Mouse (Mus musculus): ENCODE data around the gene Ttyh2.
A peak's percentile ranks its signal among the peaks of the same experiment; 100 is the strongest.

Ttyh2 gene

DNA sequence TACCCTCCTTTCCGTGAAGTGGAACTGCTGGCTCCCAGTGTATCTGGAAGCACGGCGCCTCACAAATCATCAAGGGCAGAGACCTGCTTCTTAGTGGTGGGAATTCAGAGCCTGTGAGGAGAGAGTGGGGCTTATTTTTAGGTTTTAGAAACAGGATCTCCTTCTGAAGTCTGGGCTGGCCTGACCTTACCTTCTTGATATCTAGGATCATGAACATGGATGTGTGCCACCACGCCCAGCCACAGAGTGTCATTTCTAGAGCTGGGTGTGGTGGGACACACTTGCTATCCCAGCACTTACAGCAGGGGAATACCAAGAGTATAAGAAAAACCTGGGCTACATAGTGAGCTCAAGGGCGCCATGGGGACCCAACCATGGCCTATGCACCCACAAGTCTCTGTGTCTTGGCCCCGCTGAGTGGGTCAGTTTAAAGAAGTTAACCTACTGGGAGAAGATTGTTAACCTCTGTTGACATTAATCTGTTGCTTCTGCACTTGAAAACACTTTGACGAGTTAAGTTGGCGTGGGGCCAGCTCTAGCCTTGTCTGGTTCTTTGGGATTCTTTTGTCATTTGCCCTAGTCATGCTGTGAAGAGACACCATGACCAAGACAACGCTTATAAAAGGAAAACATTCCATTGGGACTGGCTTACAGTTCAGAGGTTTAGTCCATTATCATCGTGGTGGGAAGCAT, 7.9 kb downstream of the Ttyh2 start:
- DNase-seq = peak; percentile 45

DNA sequence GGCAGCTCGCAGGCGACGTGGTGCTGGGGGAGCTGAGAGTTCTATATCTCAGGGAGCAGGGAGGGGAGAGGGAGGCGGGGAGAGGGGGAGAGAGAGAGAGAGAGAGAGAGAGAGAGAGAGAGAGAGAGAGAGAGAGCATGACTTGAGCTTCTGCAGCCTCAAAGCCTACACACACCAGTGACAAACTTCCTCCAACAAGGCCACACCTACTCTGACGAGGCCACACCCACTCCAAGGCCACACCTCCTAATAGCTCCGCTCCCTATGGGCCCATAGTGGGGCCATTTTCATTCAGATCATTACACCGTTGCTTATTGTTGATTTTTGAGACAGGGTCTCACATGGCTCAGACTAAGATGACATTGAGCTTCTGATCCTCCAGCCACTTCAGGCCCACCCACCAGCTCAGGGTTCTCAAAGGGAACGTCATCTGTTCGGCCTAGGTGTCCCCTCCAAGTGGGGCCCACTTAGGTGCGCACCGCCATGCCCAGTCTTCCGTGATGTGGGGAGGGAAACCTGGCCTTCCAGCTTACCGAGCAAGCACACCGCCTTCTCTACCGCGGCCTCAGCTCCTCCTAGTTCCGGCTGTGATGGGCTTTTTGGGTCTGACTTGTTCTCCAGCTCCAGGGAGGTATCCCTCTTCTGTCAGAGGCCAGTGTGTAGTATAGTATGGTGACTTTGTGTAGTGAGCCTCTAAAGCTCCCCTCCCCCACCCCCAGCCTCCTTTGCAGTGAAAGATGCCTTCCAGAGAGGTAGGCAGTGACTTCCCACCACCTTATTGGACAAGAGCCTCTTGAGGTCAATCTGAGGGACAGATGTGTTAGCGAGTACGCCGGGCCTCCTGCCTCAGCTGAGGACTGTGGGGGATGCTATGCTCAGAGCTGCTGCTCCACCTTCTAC, 8.7 kb downstream of the Ttyh2 start:
- DNase-seq = peak; percentile 48

DNA sequence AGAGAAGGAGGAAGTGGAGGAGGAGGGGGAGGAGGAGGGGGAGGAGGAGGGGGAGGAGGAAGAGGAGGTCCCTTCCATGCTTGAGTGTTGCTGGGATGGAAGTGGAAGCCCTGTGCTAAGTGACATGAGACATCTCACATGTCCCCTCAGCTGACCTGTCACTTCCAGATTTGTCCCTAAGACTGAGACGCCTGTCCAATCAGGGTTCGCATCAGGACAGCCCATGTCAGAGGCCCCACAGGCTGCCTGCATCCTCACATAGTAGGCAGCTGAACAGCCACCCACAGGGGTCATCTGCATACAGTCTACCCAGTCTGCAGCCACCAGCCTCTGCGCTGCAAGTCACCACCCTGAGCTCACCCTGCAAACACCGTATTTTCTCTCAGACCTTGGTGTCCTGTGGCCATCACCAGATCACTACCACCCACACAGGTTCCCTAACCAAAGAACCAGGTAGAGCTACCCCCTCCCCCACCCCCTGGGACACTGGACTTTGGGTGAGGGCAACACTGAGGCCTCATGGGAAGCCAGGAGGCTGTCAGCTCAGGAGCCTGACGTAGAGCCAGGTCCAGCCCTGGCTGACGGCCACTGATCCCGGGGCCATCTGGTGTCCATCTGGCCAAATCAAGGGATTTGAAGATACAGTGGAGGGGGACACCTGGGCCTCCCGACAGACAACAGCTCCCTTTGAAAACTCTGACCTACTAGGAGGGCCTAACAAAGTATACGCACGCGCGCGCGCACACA, 9.6 kb downstream of the Ttyh2 start:
- peak; percentile 99 for DNase-seq

DNA sequence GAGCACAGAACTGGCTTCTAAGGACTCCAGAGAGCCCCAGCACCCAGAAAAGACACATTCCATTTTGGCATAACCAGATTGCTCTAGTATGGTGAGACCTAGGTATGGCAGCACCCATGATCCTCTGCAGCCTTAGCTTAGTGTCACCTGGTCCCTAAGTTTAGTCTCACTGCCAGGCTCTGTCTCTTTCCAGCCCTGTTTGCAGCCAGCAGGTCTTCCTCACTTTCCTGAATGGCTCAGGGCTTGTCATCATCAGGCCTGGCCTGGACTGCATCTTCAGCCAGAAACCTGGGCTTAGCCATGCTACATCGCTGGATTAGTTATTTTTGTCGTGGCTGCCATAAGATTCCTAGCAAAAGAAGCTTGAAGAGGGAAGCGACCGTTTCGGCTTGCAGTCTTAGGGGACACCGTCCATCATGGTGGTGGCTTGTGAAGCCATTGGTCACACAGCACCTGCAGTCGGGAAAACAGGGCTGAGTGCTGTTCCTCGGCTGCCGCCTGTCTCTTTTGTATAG, 10.4 kb downstream of the Ttyh2 start:
- no peak for DNase-seq

DNA sequence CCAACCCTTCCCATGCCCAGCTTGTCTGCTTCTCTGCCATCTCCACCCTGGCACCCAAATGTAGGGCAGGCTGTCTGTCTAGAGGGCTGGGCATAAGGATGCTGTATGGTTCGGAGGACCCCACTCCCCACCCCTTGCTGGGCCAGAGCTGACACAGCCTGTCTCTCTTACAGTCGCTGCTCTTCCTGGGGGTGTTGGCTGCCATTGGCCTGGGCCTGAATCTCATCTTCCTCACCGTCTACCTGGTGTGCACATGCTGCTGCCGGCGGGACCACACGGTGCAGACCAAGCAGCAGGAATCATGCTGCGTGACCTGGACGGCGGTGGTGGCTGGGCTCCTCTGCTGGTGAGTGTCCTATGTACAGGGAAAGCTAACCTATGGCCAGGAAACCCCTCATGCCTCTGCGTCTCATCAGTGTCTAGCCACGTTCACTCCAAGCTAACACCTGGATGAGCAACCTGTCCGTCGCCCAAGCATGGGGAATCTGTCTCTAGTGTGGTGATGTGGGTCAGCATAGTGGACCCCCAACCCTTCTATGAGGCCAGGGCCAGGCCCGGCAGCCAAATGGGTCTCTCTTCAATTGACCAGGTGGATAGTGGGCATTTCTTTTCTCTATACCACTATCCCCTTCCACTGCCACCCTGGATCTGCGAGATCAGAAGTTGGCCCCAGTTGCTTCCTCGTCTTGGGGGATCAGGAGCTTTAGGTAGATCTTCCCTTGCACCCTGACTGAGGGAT, 11.2 kb downstream of the Ttyh2 start:
- peak; percentile 52 for DNase-seq

DNA sequence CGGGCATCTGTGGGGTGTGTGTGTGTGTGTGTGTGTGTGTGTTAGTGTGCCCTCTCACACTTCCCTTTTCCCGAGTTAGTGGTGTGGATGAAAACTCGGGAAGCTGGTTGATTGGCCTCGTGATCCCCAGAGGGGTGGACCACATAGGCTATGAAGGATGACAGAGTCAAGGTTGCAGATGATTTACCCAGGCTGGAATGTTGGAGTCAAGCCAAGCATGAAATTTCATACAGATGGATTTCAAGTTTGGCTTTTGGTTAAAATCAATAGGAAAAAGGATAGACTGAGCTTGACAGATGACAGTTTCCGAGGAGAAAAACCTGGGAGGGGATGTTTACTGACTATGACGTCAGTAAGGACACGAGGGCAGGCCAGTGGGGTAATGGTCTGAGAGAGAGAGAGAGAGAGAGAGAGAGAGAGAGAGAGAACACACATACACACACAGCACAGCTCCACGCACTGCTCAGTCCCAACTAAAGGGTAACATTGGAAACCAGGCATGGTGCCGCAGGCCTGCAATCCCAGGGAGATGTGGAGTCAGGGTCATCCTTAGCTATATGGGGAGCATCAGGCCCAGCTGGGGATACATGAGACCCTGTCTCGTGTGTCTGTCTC, 12.4 kb downstream of the Ttyh2 start:
- DNase-seq = peak; percentile 26

DNA sequence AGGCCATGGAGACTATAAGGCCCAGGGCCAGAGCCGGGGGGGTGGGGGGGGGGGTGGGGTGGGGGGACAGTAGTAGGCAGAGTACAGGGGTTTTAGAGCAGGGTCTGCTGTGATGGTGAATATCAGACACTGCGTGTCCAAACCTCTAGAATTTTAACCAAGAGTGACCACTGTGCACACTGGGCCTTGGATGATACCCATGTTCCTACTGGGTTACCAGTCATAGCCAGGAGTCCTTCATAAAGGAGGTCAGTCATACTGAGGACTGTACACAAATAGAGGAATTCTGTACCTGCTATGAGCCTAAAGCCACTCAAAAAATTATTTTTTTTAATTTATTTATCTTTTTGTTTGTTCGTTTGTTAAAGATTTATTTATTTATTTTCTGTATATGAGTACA, 13.5 kb downstream of the Ttyh2 start:
- DNase-seq = no peak

DNA sequence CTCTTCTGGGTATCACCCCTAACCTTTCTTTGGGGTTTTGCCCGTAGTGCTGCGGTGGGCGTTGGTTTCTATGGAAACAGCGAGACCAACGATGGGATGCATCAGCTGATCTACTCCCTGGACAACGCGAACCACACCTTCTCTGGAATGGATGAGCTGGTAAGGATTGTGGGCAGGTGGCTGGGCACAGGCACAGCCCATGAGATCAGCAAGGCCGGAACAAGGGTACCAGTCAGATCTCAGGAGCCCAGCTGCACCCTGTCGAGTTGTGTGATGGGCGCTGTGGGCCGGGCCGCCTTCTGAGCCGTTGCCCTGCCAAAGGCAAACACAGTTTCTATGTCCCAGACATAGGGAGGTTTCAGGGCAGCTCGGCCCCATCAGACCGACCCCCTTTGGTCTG, 15.0 kb downstream of the Ttyh2 start:
- peak; percentile 50 for DNase-seq

DNA sequence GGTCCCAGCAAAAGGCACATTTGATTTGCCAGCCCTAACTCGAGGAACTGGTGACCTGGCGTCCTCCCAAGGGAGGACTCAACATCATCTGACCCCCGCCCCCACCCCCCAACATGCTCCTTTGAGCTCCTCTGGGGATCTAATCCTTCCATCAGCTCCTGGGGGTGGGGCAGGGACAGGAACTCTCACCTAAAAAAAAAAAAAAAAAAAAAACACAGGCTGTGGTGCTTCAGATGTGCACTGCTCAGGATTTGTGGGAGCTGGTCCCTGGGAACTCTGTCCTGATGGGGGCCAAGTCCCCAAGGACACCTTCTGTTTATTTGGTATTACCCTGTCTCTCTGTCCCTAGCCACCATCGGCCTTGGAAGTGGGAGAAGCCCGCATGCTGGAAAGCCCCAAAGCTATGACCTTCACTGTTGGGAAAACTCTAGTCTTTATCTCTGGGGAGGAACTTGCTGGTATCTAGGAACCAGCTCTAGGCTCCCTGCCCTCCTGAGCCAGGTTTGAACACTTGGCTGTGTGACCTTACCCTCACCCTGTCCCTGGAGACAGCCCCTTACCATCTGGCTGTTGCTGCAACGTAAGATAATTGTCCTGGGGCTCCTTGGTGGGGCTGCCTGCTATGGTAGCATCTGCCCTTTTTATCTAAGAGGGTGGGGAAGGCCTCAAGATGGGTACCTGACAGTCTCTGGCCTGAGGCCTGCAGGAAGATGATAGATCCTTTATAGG, 16.4 kb downstream of the Ttyh2 start:
- no peak for DNase-seq

DNA sequence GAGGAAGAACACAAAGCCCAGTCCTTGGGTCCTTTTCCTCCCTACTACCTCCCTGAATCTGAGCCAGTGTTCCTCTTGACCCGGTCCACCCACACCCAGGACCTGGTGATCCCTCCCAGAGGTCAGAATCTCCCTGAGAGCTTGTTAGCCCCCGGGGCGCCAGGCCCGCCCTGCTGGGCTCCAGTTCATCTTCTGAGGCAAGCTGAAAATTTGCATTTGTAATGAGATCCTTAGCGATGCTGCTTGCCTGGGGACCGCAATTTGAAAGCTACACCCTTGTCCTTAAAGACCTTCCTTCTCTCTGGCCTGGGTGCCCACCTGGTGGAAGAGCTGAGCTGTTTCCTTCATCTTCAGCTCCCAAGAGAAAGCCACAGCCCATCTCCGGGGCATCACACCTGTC, 17.4 kb downstream of the Ttyh2 start:
- no peak for DNase-seq

DNA sequence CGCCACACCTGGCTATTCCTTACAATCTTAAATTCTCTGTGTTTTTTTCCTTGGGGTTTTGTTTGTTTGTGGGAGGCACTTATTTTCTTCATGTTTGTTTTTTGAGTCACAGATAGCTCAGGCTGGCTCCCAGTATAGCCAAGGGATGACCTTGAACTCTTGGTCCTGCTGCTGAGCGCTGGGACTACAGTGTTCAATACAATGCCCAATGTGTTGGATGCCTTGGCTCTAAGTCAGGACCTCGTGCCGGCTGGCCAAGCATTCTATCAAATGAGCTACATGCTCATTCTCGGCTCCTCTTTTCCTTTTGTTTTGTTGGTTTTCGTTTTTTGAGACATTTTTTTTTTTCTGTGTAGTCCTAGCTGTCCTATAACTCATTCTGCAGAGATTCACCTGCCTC, 18.2 kb downstream of the Ttyh2 start:
- no peak for DNase-seq

DNA sequence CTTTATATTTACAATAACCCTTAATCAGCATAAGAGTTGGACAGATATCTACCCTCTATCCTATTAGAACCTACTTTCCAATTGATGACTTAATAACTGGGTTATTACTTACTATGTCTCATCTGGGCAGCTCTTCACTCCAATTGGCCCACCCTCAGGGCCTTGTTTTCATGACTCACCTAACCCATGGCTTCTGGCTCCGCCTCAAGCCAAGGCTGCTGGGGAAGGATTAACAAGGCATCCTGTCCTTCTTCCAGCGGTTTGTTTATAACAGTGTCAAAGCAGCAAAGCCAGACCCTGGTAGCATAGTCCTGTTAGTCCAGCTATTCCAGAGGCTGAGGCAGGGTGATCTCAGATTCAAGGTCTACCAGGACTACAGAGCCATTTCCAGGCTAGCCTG, 19.2 kb downstream of the Ttyh2 start:
- no peak for DNase-seq

DNA sequence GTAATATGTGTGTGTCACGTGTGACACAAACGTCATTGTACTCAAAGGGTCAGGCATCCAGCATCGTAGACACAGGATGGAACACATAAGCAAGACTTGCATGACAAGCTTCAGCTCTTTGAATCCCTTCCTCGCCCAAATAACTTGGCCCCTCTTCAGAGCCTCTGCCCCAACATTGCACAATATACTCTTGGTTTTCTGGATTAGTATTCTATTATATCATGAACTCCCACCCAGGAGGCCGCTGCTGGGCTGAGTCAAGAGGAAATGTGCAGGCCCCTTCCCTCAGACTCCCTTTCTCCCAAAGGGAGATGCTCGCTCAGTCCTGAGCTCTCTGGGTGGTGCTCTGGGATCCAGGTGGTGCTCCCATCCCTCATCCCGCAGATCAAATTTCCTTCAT, 23.3 kb downstream of the Ttyh2 start:
- DNase-seq = no peak

DNA sequence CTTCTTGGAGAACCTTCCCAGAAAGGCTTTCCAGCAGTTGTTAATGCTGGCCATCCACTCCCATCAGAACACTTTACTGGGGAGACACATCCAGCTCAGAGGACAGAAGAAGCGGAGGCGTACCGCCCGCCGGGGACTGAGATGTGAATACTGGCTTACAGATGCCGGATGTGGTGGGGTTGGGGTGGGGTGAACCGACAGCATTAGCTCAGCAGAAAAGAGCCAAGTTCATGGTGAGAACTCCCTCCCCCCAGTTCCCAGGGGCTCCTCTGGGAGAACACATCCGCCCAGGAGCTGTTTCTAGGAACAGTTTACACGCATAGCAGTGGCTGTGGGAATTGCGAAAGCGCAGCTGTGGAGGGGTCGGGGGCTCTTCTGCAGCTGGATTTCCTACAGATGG, 24.3 kb downstream of the Ttyh2 start:
- DNase-seq = no peak

DNA sequence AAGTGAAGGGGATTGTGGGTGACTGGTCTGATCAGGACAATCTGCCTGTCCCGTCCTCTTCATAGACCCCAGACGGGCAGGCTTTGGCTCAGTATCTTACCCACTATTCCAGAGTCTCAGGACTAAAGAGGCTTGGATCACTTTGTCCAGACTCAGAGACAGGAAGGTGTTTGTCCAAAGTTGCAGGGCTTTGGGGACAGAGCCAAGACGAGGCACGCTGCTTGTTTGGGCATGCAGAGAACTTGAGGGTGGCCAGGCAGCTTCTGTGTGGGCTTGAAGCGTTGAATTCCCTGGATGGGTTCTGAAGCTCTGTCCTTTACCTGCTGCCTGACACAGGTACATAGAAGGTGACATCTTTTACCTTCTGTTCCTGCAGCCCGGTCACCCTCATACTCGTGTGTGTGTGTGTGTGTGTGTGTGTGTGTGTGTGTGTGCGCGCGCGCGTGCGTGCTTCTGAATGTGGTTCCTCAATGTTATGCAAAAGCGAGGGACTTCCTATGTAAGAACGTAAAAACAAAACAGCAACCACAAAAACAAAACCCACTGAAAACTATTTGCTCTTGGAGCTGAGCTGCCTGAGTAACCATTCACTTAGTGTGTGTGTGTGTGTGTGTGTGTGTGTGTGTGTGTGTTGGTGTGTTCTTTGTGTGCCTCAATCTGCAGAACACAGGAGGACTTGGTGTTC, 27.2 kb downstream of the Ttyh2 start:
- no peak for DNase-seq

DNA sequence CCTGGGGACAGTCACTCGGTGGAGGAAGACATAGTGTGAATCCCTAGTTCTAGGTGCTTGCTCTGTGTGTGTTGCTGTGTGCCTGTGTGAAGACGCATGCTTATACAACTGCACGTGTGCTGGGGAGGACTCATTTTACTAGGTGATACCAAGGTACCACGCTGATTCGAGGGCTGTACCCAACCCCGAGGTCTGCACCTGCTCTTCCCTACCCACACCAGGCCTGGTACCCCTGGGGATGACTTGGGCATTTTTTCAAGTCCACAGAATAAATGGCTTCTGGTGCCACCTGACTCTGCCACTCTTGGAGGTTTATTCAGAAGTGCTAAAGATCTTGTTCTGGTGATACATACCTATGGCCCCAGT, 27.7 kb downstream of the Ttyh2 start:
- DNase-seq = no peak

DNA sequence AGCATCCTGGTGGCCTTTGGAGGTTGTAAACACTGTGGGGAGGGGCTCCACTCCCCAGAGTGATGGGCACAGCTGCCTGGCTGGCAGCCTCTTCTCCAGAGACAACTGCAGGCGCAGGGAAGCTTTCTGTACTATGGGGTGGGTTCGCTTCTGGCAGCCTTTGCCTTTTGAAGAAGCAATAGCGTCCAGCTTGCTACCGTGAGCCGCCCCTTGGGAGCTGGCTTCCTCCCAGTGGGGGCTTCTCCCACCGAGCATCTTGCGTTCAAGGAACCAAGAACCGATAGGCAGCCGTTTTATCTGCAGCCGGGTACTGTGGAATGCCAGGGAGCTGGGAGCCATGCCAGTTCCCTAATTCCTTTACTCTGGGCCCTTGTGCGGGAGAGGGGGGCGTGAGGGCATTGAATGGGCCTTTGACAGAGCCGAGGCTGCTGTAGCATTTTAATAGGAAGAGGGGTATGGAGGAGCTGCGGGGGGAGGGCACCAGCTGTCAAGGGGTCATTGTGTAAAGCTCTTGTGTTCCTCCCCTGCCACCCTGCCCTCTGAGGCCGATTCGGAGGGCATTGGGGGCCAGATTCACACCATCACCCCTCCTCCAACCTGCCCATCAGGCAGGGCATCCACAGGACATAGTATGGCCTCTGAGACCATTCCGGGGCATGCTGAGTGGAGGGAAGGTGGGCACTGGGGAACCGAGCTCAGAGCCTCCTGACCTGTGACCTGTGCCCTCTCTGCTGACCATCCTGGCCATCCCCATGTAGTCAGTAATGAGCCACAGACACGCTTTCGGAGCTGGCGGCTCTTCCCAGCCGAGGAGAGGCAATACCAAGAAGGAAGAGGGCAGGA, 29.1 kb downstream of the Ttyh2 start:
- DNase-seq = peak; percentile 46

DNA sequence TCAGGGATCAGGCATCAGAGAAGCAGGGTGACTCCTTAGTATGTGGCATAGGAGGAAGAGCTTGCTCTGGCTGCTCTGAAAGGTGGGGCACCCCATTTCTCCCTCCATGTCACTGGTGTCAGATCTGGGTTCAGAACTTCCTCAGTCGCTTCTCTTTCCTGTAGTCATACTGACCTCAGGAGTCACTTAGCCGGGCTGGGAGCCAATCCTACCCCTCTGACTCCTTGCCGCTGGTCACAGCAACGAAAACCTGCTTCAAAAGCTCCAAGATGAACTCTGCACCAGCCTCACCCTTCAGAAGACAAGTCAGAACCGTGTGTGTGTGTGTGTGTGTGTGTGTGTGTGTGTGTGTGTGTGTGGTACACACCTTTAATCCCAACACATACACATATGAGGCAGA, 31.1 kb downstream of the Ttyh2 start:
- DNase-seq = no peak

DNA sequence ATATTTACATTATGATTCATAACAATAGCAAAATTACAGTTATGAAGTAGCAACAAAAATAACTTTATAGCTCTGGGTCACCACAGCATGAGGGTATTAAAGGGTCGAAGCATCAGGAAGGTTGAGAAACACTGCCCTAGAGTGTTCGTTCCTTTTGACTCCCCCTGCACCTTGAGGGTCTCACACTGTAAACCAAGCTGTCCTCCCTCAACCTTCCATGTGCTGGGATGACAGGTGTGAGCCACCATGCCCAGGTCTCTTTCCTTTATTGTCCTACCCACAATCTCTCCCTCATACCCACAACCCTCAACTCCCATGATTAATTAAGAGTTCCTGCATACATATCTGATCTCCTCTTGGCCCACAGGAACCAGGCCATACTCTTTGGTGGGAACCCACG, 36.2 kb downstream of the Ttyh2 start:
- DNase-seq = no peak

DNA sequence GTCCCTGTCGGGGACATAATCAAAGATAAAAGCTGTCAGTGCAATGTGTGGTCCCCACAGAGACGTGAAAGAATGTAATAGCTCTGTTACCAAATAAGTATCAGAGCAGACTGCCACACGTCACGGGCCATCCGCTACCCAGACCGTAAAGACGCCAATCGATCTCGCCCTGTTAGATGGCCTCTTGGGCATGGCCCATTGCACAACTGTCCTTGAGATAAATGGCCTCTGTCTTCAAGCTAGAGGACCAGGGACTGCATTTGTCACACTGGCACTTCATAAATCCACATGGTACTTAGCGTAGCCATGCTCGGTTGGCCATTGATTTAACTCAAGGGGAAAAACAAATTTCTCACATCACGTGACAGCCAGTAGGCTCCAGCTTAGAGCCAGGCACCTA, 36.6 kb downstream of the Ttyh2 start:
- no peak for DNase-seq

Data from cerebellum, adult 11 months (tissue).